Mouse (Mus musculus): ENCODE measurements around the gene Daw1.

Daw1 gene

GRCm38 (mm10) chr1:83159603-83160002 is at the start of gene Daw1:
TSS of gene Daw1 (plus strand) at chr1:83159752.
- peak; percentile 51 to 62 for DNase-seq (ENCODE audit: low spot score in 2 of 2)

DNA sequence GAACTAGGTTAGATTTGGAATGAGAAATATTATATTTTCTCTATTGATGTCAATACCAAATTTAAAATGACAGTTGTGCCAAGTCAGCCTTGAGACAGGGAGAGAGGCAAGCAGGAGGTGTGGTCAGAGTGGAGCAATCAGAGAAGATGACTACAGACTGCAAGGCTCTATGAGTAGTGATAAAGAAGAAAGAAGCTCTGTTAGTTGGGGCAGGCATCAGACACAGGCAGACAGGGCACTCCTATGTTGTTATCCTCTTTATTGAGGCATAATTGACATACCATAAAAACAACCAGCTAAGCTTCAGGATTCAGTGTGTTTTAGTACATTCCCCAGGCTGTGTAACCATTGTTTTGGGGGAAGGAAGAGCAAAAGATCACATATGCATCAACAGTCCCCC is 48.6 kb upstream of the Daw1 start:
- DNase-seq (ENCODE audit: low spot score in 2 of 2), result no peak

- peak in 1 of 2 experiments; percentile 6 for DNase-seq (ENCODE audit: low spot score in 2 of 2)
Measured at GRCm38 (mm10) chr1:83111726-83112125, 47.8 kb upstream of the Daw1 start.

DNA sequence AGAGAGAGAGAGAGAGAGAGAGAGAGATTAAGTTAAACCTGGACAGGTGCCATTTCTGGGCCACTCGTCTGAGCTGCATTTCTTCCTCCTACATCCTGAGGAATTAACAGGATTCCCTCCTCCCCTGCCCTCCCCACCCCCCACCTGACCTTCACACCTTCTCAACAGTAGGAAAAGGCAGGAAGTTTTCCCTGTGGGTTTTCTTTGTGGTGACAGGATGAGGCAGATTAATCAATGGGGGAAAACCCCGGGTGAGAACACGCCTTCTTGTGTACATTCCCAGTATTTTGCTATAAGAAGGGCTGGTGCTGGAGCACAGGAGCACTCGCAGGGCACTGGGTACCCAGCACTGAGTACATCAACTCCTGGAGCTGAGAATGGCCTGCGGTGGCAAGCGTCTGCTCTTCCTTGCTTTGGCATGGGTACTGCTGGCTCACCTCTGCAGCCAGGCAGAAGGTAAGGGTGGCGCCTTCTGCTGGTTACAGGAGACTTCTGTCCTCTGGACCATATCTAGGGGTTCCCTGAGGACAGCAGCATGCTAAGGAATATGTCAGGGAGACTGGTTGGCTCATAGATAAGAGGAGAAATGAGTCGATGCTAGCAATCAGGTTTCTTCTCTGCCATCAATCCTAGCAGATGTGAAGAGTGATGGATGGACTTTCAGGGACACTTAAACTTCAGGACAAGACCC is 43.0 kb upstream of the Daw1 start, which contains the start of gene Ccl20:
Gene Ccl20, plus strand, starts transcription at position 320 of the 691 bp plus-strand sequence.
- DNase-seq (ENCODE audit: low spot score in 2 of 2), result no peak

DNA sequence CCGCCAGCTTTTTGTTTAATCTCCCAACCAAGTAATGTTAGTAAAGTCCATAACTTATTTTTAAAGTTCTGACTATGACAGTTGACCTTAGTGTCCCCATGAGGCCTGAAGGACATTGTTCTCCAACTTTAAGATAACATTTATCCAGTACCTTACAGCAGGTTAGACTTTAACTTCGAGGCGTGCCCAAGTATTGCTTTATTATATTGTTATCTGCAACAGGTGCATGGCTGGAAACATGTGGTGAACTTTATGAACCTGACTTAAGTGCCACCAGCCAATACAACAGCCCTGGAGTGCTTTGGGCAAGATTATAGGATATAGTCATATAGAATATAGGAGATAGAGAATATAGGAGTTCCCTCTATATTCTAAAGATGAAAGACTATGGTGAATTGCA is 42.3 kb upstream of the Daw1 start:
- DNase-seq (ENCODE audit: low spot score in 2 of 2), result no peak

DNA sequence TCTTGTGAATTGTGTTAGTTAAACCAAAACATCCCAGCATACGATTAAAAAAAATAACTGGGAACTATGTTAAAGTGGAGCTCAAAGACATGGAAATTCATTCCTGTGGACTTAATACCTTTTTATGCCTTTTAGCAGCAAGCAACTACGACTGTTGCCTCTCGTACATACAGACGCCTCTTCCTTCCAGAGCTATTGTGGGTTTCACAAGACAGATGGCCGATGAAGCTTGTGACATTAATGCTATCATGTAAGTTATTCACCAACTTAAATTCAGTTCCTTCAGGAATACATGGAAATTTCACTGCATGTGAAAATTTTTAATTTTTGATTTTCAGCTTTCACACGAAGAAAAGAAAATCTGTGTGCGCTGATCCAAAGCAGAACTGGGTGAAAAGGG is 41.9 kb upstream of the Daw1 start:
- peak; percentile 21 to 63 for DNase-seq (ENCODE audit: low spot score in 2 of 2)

DNA sequence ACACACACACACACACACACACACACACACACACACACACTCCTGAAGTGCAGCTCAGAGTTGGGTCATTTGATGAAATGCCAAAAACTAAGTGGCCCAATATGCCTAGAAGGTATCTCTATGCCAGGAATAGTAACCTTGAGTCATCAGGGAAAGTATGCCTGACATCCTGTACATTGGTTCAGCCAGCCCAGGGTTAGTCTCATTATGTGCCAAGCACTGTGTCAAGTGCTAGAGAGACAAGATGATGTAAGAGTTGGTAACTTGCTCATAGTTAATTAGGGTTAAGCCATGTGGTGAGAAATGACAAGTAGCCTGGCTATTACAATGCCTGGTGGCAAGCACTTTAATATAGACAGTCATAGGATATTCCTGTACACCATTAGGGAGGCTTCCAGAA is 39.6 kb upstream of the Daw1 start:
- no peak for DNase-seq (ENCODE audit: low spot score in 2 of 2)

- DNase-seq (ENCODE audit: low spot score in 2 of 2), result no peak
Measured at GRCm38 (mm10) chr1:83120312-83120711, 39.2 kb upstream of the Daw1 start.

DNA sequence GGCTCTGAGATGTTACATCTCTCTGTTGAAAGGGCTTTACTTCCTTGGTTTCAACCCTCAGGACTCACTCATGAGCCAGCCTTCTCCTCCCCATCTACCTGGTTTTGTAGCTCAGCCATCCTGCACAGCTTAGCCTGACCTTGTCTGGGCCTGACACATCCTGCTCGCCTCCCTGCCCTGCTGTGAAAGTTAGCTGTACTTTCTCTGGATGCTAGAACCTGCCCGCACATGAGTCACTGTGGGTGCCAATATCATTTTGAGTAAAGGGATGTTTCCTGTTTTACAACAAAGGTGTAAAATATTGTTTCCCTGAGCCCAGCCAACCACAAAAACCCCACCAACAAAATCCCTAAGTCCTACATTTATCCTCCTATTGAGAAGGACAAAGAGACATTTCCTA is 36.4 kb upstream of the Daw1 start:
- DNase-seq (ENCODE audit: low spot score in 2 of 2), result no peak

GRCm38 (mm10) chr1:83135829-83136228 is 23.7 kb upstream of the Daw1 start:
- no peak for DNase-seq (ENCODE audit: low spot score in 2 of 2)

DNA sequence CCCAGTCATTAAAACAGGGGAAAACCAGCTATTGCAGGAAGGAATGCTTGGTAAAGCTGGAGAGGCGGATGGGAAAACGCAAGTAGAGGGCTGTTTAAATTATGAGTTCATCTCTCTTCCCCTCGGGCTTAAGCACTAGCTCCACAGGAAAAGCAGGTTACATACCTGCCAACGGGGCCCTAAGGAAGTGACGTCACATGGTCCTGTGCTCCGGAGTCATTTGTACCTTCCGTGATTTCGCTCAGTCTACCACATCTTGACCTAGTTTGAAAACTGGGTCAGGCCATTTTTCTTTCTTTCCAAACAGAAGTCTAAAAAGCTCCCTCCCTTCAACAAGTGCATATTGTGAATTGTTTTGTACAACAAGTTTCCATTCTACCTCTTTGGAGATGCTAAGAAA is 21.7 kb upstream of the Daw1 start:
- DNase-seq (ENCODE audit: low spot score in 2 of 2), result no peak

DNA sequence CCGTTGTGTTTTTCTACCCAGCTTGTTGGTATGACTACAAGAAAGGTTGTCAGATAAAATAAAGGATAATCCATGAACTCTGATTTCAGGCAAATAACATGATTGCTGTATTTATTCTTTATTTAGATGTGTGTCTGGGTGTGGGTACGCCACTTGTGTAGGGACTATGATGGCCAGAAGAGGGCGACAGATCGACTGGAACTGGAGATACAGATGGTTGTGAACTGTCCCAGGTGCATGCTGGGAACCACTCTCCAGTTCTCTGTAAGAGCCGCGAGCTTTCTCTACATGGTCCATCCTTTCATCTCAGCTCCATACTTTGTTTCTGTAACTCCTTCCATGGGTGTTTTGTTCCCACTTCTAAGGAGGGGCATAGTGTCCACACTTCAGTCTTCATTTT is 20.8 kb upstream of the Daw1 start:
- DNase-seq (ENCODE audit: low spot score in 2 of 2), result no peak

DNA sequence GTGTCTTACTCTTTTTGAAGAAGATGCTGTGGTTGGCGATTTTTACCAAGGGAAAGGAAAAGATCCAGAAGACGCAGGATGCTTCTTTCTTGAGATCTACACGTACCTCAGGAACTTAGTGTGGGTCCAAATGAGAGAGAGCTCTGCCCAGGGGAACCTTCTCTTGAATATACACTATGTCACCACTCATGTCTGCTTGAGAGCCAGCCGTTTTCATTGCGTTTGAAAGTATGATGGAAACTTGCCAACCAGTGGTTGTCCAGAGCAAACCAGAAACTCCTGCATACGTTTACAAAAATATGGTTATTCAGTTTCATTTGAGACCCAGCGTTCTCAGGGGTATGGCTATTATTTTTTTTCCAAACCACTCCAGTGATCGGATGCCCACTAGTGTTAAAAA is 18.0 kb upstream of the Daw1 start:
- no peak for DNase-seq (ENCODE audit: low spot score in 2 of 2)

DNA sequence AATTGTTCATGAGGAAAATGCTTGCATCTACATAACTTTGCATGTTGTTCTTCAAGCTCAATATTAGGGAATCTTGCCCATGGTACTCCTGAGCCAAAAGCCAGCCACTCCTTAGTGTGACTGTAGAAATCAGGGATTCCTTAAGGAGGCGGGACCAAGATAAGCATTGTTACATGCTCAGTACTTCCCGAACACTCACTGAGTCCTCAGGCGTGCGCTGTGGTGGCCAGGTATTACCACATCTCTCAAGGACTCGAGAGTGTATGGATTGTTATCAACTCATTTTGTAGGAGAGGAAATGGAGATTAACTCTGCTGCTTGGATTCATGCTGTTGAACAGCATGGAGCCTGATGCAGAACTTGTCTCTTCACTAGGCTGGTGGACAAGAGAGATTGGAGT is 17.5 kb upstream of the Daw1 start:
- DNase-seq (ENCODE audit: low spot score in 2 of 2), result no peak

DNA sequence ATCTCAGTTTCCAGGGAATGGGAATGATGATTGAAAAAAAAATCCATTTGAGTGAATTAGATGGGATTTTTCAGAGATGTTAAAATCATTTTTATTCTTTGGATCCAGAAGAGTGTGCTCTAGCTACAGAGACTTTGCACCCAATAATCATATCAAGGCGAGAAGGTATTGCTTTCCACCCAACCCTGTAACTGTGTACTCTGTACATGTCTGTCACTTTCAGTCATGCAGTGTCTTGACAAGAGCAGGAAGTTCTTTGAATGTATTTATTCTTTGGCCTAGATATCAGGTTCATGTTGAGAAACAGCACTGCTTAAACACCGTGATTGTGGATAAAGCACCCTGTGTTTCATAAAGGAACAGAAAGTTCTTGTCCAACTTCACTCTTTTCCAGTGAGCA is 13.0 kb upstream of the Daw1 start:
- DNase-seq (ENCODE audit: low spot score in 2 of 2), result no peak

DNA sequence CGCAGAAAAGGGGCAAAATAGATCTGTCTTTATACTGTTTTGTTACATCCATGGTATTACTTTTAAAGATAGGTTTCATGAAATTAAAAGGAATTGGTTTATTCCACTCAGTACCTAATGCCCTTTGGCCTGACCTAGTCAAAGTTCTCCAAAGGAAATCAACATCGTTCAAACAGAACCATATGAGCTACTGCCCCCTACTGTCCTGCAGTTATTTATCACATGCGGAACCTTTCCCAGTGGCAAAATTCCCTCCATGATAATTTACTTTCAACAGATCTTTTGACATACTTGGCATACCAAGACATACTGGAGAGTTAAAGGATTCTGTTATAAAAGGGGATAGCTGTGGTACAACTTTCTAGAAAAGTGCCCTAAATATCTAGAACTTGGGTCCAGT is 9.3 kb upstream of the Daw1 start:
- no peak for DNase-seq (ENCODE audit: low spot score in 2 of 2)

DNA sequence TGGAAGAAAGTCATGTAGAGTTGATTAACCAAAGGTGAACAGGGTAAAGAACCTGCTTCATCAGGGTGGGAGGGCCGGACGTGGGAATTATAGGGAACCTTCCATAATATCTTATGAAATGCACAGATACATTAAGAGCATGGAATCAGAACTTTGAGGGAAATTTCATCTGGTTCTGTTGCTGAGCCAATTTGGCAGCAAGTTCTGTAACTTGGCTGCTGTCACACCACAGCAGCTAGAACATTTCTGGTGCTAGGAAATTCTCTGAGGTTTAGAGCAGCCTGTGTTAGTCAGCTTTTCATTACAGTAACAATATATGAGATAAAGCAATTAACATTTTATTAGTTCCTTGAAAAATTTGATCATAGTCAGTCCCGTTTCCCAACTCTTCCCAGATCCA is 6.6 kb upstream of the Daw1 start:
- DNase-seq (ENCODE audit: low spot score in 2 of 2), result peak; percentile 22 to 59

GRCm38 (mm10) chr1:83156876-83157275 is 2.7 kb upstream of the Daw1 start:
- DNase-seq (ENCODE audit: low spot score in 2 of 2), result no peak

GRCm38 (mm10) chr1:83161658-83162057 is 2.1 kb downstream of the Daw1 start:
- DNase-seq (ENCODE audit: low spot score in 2 of 2), result no peak

GRCm38 (mm10) chr1:83164027-83164426 is 4.5 kb downstream of the Daw1 start:
- no peak for DNase-seq (ENCODE audit: low spot score in 2 of 2)

- no peak for DNase-seq (ENCODE audit: low spot score in 2 of 2)
Measured at GRCm38 (mm10) chr1:83169158-83169557, 9.6 kb downstream of the Daw1 start.

GRCm38 (mm10) chr1:83175985-83176384 is 16.4 kb downstream of the Daw1 start:
- DNase-seq (ENCODE audit: low spot score in 2 of 2), result no peak

- no peak for DNase-seq (ENCODE audit: low spot score in 2 of 2)
Measured at GRCm38 (mm10) chr1:83179531-83179930, 20.0 kb downstream of the Daw1 start.

- DNase-seq (ENCODE audit: low spot score in 2 of 2), result peak in 1 of 2 experiments; percentile 26
Measured at GRCm38 (mm10) chr1:83181418-83181817, 21.9 kb downstream of the Daw1 start.
